Mouse (Mus musculus) adrenal gland (tissue): ENCODE data around the gene Tns2.
"Not testable (repeated sequence)": the region's sequence is repeated elsewhere in the genome, so short reads cannot be mapped to it uniquely, and the experiment has no call there.

Experiments
- intact Hi-C: fragments of 180-260 bp; cut with DNase I; formaldehyde crosslinking; loops from one replicate; pipeline ENCODE4 v1.15.1; 2025

Gene Tns2

GRCm38 (mm10) chr15:102135522-102136128 lies 35.4 kb downstream of the Tns2 start:
- intact Hi-C loops: no loop called here

GRCm38 (mm10) chr15:102136129-102136758 lies 36.0 kb downstream of the Tns2 start, which contains the start of gene Spryd3:
Gene Spryd3, minus strand, starts transcription at chr15:102136234.
- intact Hi-C loops: no loop called here

- intact Hi-C loops: no loop called here
These were observed 40.9 kb downstream of the Tns2 start for GRCm38 (mm10) chr15:102141120-102141519.

- intact Hi-C loops: no loop called here
These were observed 43.0 kb downstream of the Tns2 start for GRCm38 (mm10) chr15:102142914-102143912.

- intact Hi-C loops: no loop called here
These were observed 44.1 kb downstream of the Tns2 start, which contains the start of gene Igfbp6 for GRCm38 (mm10) chr15:102144274-102144711. Gene Igfbp6, plus strand, starts transcription at chr15:102144362.

GRCm38 (mm10) chr15:102144726-102145125 lies 44.5 kb downstream of the Tns2 start:
- intact Hi-C loops: loop anchor here (5.0 kb wide), 1 partner anchor 37 kb away; no protein-coding TSS in a partner anchor

GRCm38 (mm10) chr15:102145330-102145729 lies 45.1 kb downstream of the Tns2 start:
- intact Hi-C loops: loop anchor here (5.0 kb wide), 1 partner anchor 38 kb away; no protein-coding TSS in a partner anchor

- intact Hi-C loops: loop anchor here (5.0 kb wide), 1 partner anchor 39 kb away; no protein-coding TSS in a partner anchor
These were observed 45.9 kb downstream of the Tns2 start for GRCm38 (mm10) chr15:102146089-102146488.

GRCm38 (mm10) chr15:102146882-102147281 lies 46.7 kb downstream of the Tns2 start:
- intact Hi-C loops: loop anchor here (5.0 kb wide), 1 partner anchor 40 kb away; no protein-coding TSS in a partner anchor

GRCm38 (mm10) chr15:102147674-102148402 lies 47.6 kb downstream of the Tns2 start:
- intact Hi-C loops: loop anchor here (5.0 kb wide), 1 partner anchor 41 kb away; no protein-coding TSS in a partner anchor

- intact Hi-C loops: loop anchor here (5.0 kb wide), 1 partner anchor 42 kb away; no protein-coding TSS in a partner anchor
These were observed 49.3 kb downstream of the Tns2 start for GRCm38 (mm10) chr15:102149561-102149960.

- intact Hi-C loops: no loop called here
These were observed 50.3 kb downstream of the Tns2 start, which contains the start of gene Soat2 for GRCm38 (mm10) chr15:102150301-102151135. Gene Soat2, plus strand, starts transcription at chr15:102150526.

- intact Hi-C loops: no loop called here
These were observed 52.4 kb downstream of the Tns2 start for GRCm38 (mm10) chr15:102152646-102153045.

GRCm38 (mm10) chr15:102155006-102155405 lies 54.8 kb downstream of the Tns2 start:
- intact Hi-C loops: not testable (repeated sequence)

- intact Hi-C loops: no loop called here
These were observed 56.6 kb downstream of the Tns2 start for GRCm38 (mm10) chr15:102156836-102157235.

- intact Hi-C loops: no loop called here
These were observed 60.3 kb downstream of the Tns2 start for GRCm38 (mm10) chr15:102160415-102161060.

- intact Hi-C loops: no loop called here
These were observed 63.9 kb downstream of the Tns2 start for GRCm38 (mm10) chr15:102163900-102164693.

GRCm38 (mm10) chr15:102165468-102166100 lies 65.4 kb downstream of the Tns2 start:
- intact Hi-C loops: no loop called here
